Mouse (Mus musculus) G1E (cell line): ENCODE results near the gene Lrrc59.

Experiments used
- CTCF ChIP-seq: IDR thresholded peaks from 2 replicates; pipeline ENCODE4 v1.5.1; 2012; ENCODE audit warnings: low read depth, low read length, inconsistent platforms, mixed read lengths
- GATA1 ChIP-seq: IDR thresholded peaks from 2 replicates; pipeline ENCODE4 v1.6.1; 2012; ENCODE audit warnings: borderline replicate concordance, low read length, inconsistent platforms, mixed read lengths

DNA sequence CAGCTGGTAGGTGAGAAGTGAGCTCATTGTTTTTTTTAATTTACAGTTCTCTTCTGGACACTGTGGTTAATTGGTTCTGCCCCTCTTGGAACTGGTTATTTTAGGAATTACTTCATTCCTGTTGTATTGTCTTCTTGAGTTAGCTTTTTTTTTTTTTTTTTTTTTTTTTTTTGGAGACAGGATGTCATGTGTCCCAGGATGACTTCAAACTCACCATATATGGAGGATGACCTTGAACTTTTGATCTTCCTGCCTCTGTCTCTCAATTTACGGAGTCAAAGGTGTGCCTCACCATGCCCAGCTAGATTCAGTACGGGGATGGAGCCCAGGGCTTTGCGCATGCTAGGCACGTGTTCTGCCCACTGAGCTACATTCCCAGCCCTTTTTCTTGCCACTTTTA, 52.1 kb downstream of the Lrrc59 start:
- TF ChIP-seq CTCF (no peak), GATA1 (no peak)
